Mouse (Mus musculus) inflammation-experienced regulatory T-cells, adult 6 months (primary cell): ENCODE measurements around the gene Tspan31. TPM values are rescaled to one million over a fixed set of nuclear protein-coding genes. Genes with fewer than 3 reads are reported as not detected.
A peak's percentile ranks its signal among the peaks of the same experiment; 100 is the strongest.

Experiments
- ATAC-seq: one replicate; pipeline ENCODE4 v1.8.0; 2017
- polyA plus RNA-seq, 3 experiments: library from polyadenylated mRNA; unstranded; fragments of 100-300 nt; shearing (Covaris generic); gene quantifications; one replicate each; pipeline ENCODE4 v1.2.1; 2017

The Tspan31 gene
- polyA plus RNA-seq, 3 experiments from 2014 or later: 97.8 to 134 (median 127) TPM

DNA sequence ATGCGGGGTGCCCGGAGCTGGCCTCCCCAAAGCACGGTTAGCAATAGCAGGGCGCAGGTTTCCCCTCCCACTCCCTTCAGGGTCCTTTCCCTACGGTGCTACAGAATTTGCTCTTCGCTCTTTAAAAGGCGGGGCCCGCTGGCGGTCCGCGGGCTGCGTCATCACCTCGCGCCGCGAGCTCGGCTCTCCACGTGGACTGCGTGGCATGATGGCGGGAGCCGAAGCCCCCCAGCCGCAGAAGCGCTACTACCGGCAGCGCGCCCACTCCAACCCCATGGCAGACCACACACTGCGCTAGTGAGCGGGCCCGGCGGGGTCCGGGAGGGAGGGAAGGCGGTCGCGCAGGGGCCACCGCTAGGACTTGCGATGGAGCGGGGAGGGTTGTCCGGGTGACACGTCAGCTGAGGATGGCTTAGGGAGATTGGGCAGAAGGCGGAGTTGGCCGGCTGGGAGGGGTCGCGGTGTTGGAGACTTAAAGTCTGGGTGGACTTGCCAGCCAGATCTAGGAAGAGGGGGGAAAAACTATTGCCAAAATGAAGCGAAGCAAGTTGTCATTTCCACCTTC is 28.2 kb downstream of the Tspan31 start:
- peak; percentile 83 for ATAC-seq

DNA sequence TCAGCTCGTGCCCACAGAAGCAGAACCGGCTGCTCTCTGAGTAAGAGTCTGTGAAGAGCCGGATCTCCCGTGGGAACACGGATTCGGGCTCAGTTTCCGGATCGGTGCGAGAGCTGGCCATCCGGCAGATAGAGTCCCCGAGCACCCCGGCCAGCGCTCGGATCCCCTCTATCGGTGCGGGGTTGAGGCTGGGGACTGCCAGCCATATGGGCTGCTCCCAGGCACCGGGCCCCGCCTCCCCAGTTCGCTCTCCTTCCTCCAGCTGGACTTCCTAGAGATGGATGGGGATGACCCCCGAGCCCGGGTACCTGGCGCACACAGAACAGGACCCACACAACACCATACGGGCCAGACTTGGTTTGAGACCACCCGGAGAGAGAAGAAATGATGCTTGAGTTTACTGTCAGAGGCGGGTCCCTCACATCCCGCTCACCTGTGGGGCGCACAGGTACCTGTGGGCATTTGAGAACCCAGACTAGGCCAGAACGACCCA is 28.7 kb downstream of the Tspan31 start, which contains the start of the genes Mettl1 and Eef1akmt3:
Mettl1 (plus strand) TSS at position 141 of the 493 bp plus-strand sequence.
Eef1akmt3 (minus strand) TSS at position 240 of the 493 bp plus-strand sequence.
- ATAC-seq: peak; percentile 56

DNA sequence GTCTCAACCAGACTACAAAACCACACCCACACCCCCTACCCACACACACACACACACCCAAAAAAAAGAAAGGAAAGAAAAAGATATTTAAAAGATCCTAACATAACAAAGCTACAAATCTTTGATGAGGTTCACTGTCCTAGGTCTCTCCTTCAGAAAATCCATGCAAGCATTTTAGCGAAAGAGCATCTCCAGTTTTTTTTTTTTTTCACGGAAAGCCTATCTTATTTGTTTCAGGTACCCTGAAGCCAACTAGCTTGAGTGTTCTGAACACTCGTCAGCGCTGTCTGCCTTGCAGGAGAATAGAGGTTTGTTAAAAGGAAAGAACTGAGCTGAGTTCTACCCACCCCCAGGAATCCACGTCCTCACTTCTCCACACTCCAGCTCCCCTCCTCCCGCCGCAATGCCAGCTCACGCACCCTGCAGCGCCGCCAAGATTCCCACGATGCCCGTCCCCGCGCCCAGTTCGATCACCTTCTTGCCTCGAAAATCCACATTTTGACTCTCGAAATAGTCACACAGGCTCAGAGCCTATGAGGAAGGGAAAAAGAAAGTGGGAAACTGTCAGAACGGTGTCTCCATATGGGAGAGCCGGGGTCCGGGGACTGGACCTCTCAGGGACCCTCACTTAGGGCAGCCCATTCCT is 29.4 kb downstream of the Tspan31 start:
- peak; percentile 26 for ATAC-seq

- ATAC-seq: no peak
Measured at GRCm38 (mm10) chr10:127037641-127038040, 32.4 kb downstream of the Tspan31 start.

GRCm38 (mm10) chr10:127036273-127036672 is 33.8 kb downstream of the Tspan31 start:
- no peak for ATAC-seq

DNA sequence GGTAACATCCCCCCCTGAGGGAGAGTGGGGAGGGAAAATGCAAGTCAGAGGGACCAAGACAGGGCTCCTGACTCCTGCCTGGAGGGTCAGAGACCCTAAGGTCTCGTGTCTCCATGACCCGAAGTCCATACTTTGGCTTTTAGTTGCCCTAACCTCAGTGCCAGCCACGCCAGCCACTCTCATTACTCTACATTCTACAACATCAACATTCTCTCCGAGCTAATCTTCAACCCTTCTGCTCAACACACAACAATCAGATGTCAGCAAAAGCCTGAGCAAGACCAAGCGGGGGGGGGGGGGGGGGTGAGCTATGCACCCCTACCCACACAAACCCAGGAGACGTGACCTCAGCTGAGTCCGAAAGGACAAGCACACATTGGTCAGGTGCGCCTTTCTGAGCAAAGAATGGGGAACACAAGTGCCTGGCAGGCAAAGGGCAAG is 36.7 kb downstream of the Tspan31 start:
- ATAC-seq: no peak

GRCm38 (mm10) chr10:127030336-127031296 is 39.4 kb downstream of the Tspan31 start, which contains the start of gene Tsfm:
TSS of gene Tsfm (minus strand) at chr10:127030840.
- peak; percentile 90 for ATAC-seq

GRCm38 (mm10) chr10:127018422-127018821 is 51.6 kb downstream of the Tspan31 start:
- no peak for ATAC-seq

Other genes with a start within 250 kb of the Tspan31 start
- gene Atp23, start 168.9 kb downstream of the Tspan31 start, polyA plus RNA-seq: 1 to 10 TPM; 3.4 to 7.5 (median 5.1) TPM
- gene Ctdsp2, start 91.5 kb downstream of the Tspan31 start, polyA plus RNA-seq: 10 to 100 TPM; 26.2 to 47.1 (median 38.5) TPM
- under 1 TPM in 2 of 3 experiments, not detected in 1; 0.11 to 0.36 TPM for gene Avil, start 69.6 kb downstream of the Tspan31 start, polyA plus RNA-seq
- 10 to 100 TPM; 40.0 to 50.0 (median 48.3) TPM for gene Tsfm, start 39.4 kb downstream of the Tspan31 start, polyA plus RNA-seq
- 10 to 100 TPM; 10.8 to 37.6 (median 28.4) TPM for gene Mettl1, start 28.9 kb downstream of the Tspan31 start, polyA plus RNA-seq
- under 1 TPM in 1 of 3 experiments, not detected in 2; 0.46 TPM for gene Eef1akmt3, start 28.8 kb downstream of the Tspan31 start, polyA plus RNA-seq
- gene Cyp27b1, start 22.0 kb downstream of the Tspan31 start, polyA plus RNA-seq: not detected
- under 1 TPM; 0.35 to 0.84 (median 0.72) TPM for gene March9, start 10.1 kb downstream of the Tspan31 start, polyA plus RNA-seq
- 100 to 1,000 TPM; 284 to 347 (median 295) TPM for gene Cdk4, start 6.7 kb downstream of the Tspan31 start, polyA plus RNA-seq
- 10 to 100 TPM; 25.9 to 32.1 (median 31.2) TPM for gene Agap2, start 5.0 kb upstream of the Tspan31 start, polyA plus RNA-seq
- 10 to 100 TPM; 61.9 to 81.5 (median 75.8) TPM for gene Os9, start 50.9 kb upstream of the Tspan31 start, polyA plus RNA-seq
- 100 to 1,000 TPM; 181 to 204 (median 188) TPM for gene B4galnt1, start 95.0 kb upstream of the Tspan31 start, polyA plus RNA-seq
- 1 to 10 TPM; 3.2 to 4.3 (median 3.2) TPM for gene Slc26a10, start 110.4 kb upstream of the Tspan31 start, polyA plus RNA-seq
- under 1 TPM in 1 of 3 experiments, not detected in 2; 0.20 TPM for gene Arhgef25, start 119.8 kb upstream of the Tspan31 start, polyA plus RNA-seq
- 10 to 100 TPM; 35.2 to 56.0 (median 47.0) TPM for gene Dtx3, start 125.5 kb upstream of the Tspan31 start, polyA plus RNA-seq
- gene Pip4k2c, start 141.3 kb upstream of the Tspan31 start, polyA plus RNA-seq: 10 to 100 TPM; 25.7 to 32.1 (median 26.0) TPM
- under 1 TPM in 2 of 3 experiments, not detected in 1; 0.16 to 0.19 TPM for gene Kif5a, start 193.1 kb upstream of the Tspan31 start, polyA plus RNA-seq
- 10 to 100 TPM; 54.0 to 61.1 (median 56.9) TPM for gene Dctn2, start 196.1 kb upstream of the Tspan31 start, polyA plus RNA-seq
- gene Mbd6, start 218.8 kb upstream of the Tspan31 start, polyA plus RNA-seq: 10 to 100 TPM in 1 of 3 experiments, 1 to 10 TPM in 2; 4.0 to 11.8 (median 6.4) TPM
- gene Mars, start 241.5 kb upstream of the Tspan31 start, polyA plus RNA-seq: 10 to 100 TPM; 20.7 to 28.9 (median 21.3) TPM